Mouse (Mus musculus) midbrain, embryonic 15.5 days (tissue): ENCODE measurements around the gene Tango6. TPM values are rescaled to one million over a fixed set of nuclear protein-coding genes. Genes with fewer than 3 reads are reported as not detected.

Experiments
- ATAC-seq: fragments of 200-750 bp; cut with Nextera tagmentation; replicated peaks from 2 replicates; pipeline ENCODE4 v1.8.0; 2017; ENCODE audit warnings: moderate TSS enrichment
- H3K27ac ChIP-seq: fragments of 300-500 bp; sonication (generic); 2 replicates; pipeline ENCODE4 v1.5.1; 2015; ENCODE audit warnings: mild to moderate bottlenecking, inconsistent platforms
- H3K27me3 ChIP-seq: fragments of 300-500 bp; sonication (generic); replicated peaks from 2 replicates; pipeline ENCODE4 v1.6.1; 2015; ENCODE audit warnings: inconsistent platforms
- H3K36me3 ChIP-seq: fragments of 300-500 bp; sonication (generic); replicated peaks from 2 replicates; pipeline ENCODE4 v1.6.1; 2015; ENCODE audit warnings: inconsistent platforms
- H3K4me1 ChIP-seq: fragments of 300-500 bp; sonication (generic); 2 replicates; pipeline ENCODE4 v1.6.1; 2015; ENCODE audit warnings: inconsistent platforms
- H3K4me2 ChIP-seq: fragments of 300-500 bp; sonication (generic); 2 replicates; pipeline ENCODE4 v1.6.1; 2015; ENCODE audit warnings: inconsistent platforms, mild to moderate bottlenecking, moderate library complexity
- H3K4me3 ChIP-seq: fragments of 300-500 bp; sonication (generic); 2 replicates; pipeline ENCODE4 v1.5.1; 2015; ENCODE audit warnings: mild to moderate bottlenecking, inconsistent platforms
- H3K9ac ChIP-seq: fragments of 300-500 bp; sonication (generic); 2 replicates; pipeline ENCODE4 v1.6.1; 2015; ENCODE audit warnings: mild to moderate bottlenecking, inconsistent platforms
- H3K9me3 ChIP-seq: fragments of 300-500 bp; sonication (generic); 2 replicates; pipeline ENCODE4 v1.6.1; 2016; ENCODE audit warnings: inconsistent platforms
- WGBS: fragments of 180-500 bp; shearing (Covaris S2); methylation state at CpG from one replicate; pipeline ENCODE4 v1.1.7; 2015; ENCODE audit warnings: mixed read lengths; 5-methylcytosine and 5-hydroxymethylcytosine counted together
- polyA plus RNA-seq: library from polyadenylated mRNA; unstranded; fragments of >200 nt; fragmentation: Nextera tagmentation; extraction: Ambion mirVana; gene quantifications from 2 replicates; pipeline ENCODE4 v1.2.1, GENCODE M21; 2015

Gene Tango6
- polyA plus RNA-seq, 1 experiment from 2014 or later: 6.8 TPM

DNA sequence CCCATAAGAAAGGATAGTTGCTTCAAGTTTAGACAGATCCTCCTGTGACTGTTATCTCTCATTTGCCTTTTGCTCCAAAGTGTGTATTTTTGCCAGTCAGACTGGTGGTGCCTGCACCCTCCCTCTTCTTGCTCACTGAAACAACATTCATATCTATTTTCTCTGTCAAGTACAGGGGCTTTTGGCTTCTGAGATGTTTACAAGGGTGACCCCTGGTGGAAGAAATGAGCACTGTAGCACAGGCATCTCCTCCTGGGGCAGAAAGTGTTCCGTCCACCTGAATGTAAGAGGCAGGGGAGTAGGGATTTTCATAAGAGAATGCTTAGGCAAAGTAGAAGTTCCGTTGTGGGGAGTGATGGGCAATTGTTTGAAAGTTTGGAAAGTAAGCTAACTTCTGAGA, 35.5 kb upstream of the Tango6 start:
- Histone ChIP-seq H3K36me3 (no peaks in the 10 kb centered on the region), H3K9ac (no peak overlapping the region), H3K4me3 (no peak overlapping the region), H3K4me1 (no peaks in the 10 kb centered on the region), H3K27ac (no peak overlapping the region), H3K9me3 (no peaks in the 10 kb centered on the region), H3K27me3 (no peaks in the 10 kb centered on the region), H3K4me2 (no peak overlapping the region)
- ATAC-seq: no peak; the same call in 1 of the 2 replicates
- 28% methylated on average over 2 of the region's 2 CpGs for WGBS

DNA sequence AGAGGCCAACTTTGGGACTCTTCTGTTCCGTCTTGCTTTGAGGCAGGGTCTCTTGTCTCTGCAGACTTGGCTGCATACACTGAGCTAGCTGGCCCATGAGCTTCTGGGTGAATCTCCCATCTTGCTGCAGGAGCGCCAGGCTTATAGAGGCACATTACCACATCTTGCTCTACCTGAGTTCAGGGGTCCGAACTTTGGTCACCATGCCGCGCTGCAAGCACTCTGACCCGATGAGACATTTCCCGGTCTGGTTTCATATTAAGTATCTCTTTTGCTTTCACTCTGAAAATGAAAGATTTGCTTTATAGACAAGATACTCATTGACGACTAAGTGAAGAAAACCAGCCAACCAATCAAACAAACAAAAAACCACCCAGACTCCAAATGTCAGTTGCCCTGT, 34.4 kb upstream of the Tango6 start:
- H3K4me3 ChIP-seq: no peak overlapping the region
- no peaks in the 10 kb centered on the region for H3K4me1 ChIP-seq
- 97% methylated on average over 8 of the region's 8 CpGs for WGBS
- no peaks in the 10 kb centered on the region for H3K9me3 ChIP-seq
- no peak overlapping the region for H3K27ac ChIP-seq
- H3K9ac ChIP-seq: no peak overlapping the region
- no peaks in the 10 kb centered on the region for H3K36me3 ChIP-seq
- ATAC-seq: no peak
- H3K4me2 ChIP-seq: no peak overlapping the region
- no peaks in the 10 kb centered on the region for H3K27me3 ChIP-seq

DNA sequence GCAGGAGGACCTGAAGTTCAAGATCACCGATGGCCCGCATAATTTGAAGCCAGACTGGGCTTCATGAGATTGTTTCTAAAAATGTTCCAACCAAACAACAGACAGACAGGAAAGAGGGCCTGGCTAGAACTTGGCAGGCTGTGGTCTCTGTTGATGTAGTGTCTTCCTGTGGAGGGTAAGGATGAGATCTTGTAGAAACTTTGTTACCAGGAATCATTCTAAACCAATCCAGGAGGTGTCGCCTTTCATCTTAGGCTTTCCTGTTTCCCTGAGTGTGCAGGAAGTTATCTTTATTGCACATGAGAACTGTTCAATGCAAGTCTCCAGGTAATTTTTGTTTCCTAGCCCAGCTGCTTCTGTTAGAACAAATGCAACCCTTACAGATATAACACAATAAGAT, 30.9 kb upstream of the Tango6 start:
- no peaks in the 10 kb centered on the region for H3K9me3 ChIP-seq
- H3K4me3 ChIP-seq: no peak overlapping the region
- H3K27me3 ChIP-seq: no peaks in the 10 kb centered on the region
- H3K4me2 ChIP-seq: no peak overlapping the region
- no peaks in the 10 kb centered on the region for H3K36me3 ChIP-seq
- H3K9ac ChIP-seq: no peak overlapping the region
- 91% methylated on average over 3 of the region's 3 CpGs for WGBS
- H3K27ac ChIP-seq: no peak overlapping the region
- no peak for ATAC-seq
- H3K4me1 ChIP-seq: no peaks in the 10 kb centered on the region

DNA sequence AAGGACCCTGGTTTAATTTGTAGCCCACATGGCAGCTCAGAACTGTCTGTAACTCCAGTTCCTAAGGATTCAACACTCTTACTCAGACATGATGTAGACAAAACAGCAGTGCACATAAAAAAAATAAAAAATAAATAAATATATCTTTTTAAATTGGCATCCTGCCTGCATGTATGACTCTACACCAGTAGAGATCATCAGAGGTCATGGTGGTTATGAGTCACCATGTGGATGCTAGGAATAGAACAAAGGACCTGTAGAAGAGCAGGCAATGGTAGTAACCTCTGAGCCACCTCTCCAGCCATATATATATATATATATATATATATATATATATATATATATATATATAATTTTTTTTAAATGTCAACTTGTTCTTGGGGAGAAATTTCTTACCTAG, 26.8 kb upstream of the Tango6 start:
- H3K4me1 ChIP-seq: no peaks in the 10 kb centered on the region
- no peak overlapping the region for H3K4me3 ChIP-seq
- no peaks in the 10 kb centered on the region for H3K27me3 ChIP-seq
- H3K9ac ChIP-seq: no peak overlapping the region
- no peak overlapping the region for H3K27ac ChIP-seq
- no peak for ATAC-seq
- H3K9me3 ChIP-seq: no peaks in the 10 kb centered on the region
- H3K36me3 ChIP-seq: no peaks in the 10 kb centered on the region
- H3K4me2 ChIP-seq: no peak overlapping the region

DNA sequence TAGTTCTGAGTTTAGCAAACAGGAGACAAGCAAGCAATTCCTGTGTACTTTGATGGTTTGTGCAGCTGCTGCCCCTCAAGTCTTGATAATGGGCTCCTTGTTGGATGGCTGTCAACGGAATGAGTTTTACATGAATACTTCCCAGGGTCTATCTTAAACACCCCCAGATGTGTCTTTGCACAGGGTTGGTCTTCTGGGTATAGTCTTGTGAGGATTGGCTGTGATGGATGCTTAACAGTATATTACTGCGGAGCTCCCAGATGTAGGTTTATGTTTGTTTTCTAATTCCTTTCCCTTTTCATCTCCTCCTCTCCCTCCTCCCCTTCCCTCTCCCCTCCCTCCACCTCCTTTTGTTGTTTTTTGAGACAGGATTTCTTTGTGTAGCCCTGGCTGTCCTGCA, 10.1 kb upstream of the Tango6 start:
- Histone ChIP-seq H3K36me3 (no peaks in the 10 kb centered on the region), H3K27me3 (no peaks in the 10 kb centered on the region), H3K4me2 (no peak overlapping the region), H3K27ac (no peak overlapping the region), H3K9me3 (no peaks in the 10 kb centered on the region), H3K4me3 (no peak overlapping the region), H3K4me1 (no peaks in the 10 kb centered on the region), H3K9ac (no peak overlapping the region)
- WGBS: 65% methylated on average over 2 of the region's 2 CpGs
- ATAC-seq: no peak

DNA sequence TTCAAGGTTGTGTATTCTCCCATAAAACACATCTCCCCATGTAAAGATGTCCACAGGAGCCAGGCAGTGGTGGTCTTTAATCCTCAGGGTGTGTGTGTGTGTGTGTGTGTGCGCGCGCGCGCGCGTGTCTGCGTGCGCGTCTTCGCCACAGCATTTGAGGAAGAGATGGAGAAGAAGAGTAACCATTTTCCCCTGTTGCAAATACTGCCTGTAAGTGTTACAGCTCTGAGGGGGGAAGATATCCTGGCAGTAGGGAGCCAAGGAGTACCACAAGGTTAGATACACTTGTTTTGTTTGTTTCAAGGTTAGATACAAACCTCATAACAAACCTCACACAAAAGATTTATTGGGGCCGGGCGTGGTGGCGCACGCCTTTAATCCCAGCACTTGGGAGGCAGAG, 8.6 kb upstream of the Tango6 start:
- no peak overlapping the region for H3K4me3 ChIP-seq
- no peaks in the 10 kb centered on the region for H3K4me1 ChIP-seq
- no peaks in the 10 kb centered on the region for H3K36me3 ChIP-seq

DNA sequence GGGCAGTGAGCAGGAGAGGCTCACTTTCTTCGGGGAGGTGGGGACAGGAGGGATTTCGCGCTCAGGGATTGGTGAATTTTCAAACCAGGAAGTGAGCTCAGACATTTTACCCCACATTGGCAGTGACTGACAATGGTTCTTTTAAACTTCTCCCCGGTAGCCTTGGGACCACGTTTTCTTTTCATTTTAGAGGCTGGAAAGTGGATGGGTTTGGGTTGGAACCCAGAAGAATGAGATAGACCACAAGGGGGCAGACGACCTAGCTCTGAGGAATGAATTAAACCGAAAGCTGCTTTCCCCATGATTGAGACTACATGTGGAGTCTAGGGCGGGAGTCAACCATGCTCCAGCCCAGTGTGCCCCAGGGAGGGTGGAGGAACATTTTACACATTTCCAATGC, 8.0 kb upstream of the Tango6 start:
- Histone ChIP-seq H3K9ac (no peak overlapping the region), H3K9me3 (no peaks in the 10 kb centered on the region), H3K4me2 (no peak overlapping the region), H3K27me3 (no peaks in the 10 kb centered on the region), H3K4me3 (no peak overlapping the region), H3K27ac (no peak overlapping the region), H3K36me3 (no peaks in the 10 kb centered on the region), H3K4me1 (no peaks in the 10 kb centered on the region)
- no peak for ATAC-seq
- 77% methylated on average over 8 of the region's 8 CpGs for WGBS

More for the DNA sequence above, 8.6 kb upstream of the Tango6 start:
- Histone ChIP-seq H3K27ac (no peak overlapping the region), H3K4me2 (no peak overlapping the region), H3K27me3 (no peaks in the 10 kb centered on the region), H3K9ac (no peak overlapping the region), H3K9me3 (no peaks in the 10 kb centered on the region)
- WGBS: 98% methylated on average over 15 of the region's 15 CpGs
- ATAC-seq: no peak

DNA sequence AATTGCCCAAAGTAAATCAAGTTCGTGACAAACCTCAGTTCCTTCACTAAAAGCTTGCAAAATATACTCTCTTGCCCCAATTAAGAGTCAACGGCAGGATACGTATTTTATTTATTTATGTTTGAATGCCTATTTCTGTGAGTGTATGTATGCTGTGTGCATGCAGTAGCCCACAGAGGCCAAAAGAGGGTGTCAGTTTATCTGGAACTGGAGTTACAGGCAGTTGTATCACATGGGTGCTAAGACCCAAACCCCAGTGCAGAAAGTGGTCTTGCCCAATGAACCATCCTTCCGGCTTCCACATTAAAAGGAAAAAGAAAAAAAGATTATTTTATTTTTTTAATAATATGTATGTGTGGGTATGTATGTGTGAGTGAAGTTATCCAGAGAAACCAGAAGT, 1.5 kb downstream of the Tango6 start:
- no peak overlapping the region for H3K9ac ChIP-seq
- 93% methylated on average over 4 of the region's 4 CpGs for WGBS
- no peaks in the 10 kb centered on the region for H3K4me1 ChIP-seq
- H3K36me3 ChIP-seq: no peaks in the 10 kb centered on the region
- ATAC-seq: no peak
- no peak overlapping the region for H3K27ac ChIP-seq
- no peaks in the 10 kb centered on the region for H3K27me3 ChIP-seq
- H3K4me2 ChIP-seq: no peak overlapping the region
- no peak overlapping the region for H3K4me3 ChIP-seq
- no peaks in the 10 kb centered on the region for H3K9me3 ChIP-seq

DNA sequence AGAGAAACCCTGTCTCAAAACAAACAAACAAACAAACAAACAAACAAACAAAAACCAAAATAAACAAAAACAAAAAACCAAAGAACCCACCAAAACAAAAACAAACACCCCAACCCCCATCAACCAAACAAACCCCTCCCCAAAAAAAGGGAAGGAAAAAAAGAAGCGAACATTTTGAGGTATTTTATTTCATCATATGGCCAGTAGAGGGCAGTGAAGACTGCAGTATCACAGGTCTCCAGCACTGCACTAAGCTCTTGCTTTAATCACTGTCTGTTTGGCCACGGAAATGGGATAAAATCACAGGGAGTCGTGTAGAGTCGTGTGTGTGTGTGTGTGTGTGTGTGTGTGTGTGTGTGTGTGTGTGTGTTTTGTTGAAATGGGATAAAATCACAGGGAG, 4.6 kb downstream of the Tango6 start:
- Histone ChIP-seq H3K4me3 (no peak overlapping the region), H3K4me1 (no peaks in the 10 kb centered on the region), H3K9me3 (no peaks in the 10 kb centered on the region), H3K36me3 (no peaks in the 10 kb centered on the region), H3K27ac (no peak overlapping the region), H3K4me2 (no peak overlapping the region), H3K9ac (no peak overlapping the region), H3K27me3 (no peaks in the 10 kb centered on the region)
- no peak for ATAC-seq
- 2% methylated on average over 4 of the region's 4 CpGs for WGBS

DNA sequence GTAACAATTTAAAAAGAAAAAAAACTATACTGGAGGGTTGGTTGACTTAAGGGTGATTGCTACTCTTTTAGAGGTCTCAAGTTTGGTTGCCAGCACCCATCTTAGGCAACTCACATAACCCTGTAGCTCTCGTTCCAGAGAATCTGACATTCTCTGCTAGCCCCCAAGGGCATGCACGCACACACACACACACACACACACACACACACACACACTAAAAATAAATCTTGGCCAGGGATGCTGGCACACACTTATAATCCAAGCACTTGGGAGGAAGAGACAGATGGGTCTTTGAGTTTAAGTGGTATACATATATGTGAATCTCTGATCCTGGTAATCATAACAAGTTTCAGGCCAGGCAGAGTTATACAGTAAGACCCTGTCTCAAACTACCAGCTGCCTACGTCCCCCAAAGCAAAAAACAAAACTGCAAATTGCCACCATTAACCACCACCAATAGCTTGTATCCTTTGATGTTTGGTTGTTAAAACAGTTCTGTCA, 14.9 kb downstream of the Tango6 start:
- 81% methylated on average over 3 of the region's 3 CpGs for WGBS
- Histone ChIP-seq H3K9me3 (no peaks in the 10 kb centered on the region), H3K4me3 (no peak overlapping the region), H3K36me3 (peaks cover 15% of the 10 kb centered on the region; the same call in 1 of the 2 replicates), H3K4me2 (no peak overlapping the region), H3K27me3 (no peaks in the 10 kb centered on the region), H3K27ac (no peak overlapping the region), H3K9ac (no peak overlapping the region), H3K4me1 (no peaks in the 10 kb centered on the region)
- ATAC-seq: no peak

DNA sequence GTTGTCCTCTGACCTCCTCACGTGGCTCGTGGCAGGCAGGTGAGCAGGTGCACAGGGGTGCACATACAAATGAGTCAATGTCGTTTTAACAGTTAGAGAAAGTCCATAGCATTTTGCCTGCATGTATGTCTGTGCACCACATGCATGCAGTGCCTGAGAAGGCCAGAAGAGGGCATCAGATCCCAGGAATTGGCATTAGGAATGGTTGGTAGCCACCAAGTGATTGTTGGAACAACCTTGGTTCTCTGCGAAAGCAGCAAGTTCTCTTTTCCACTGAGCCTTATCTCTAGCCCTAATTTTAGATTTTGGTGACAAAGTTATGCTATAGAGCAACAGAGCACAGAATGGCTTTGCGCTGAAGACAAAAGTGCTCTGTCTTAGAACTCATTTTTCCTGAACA, 16.7 kb downstream of the Tango6 start:
- Histone ChIP-seq H3K36me3 (peaks cover 15% of the 10 kb centered on the region; the same call in 1 of the 2 replicates), H3K4me1 (no peaks in the 10 kb centered on the region)

DNA sequence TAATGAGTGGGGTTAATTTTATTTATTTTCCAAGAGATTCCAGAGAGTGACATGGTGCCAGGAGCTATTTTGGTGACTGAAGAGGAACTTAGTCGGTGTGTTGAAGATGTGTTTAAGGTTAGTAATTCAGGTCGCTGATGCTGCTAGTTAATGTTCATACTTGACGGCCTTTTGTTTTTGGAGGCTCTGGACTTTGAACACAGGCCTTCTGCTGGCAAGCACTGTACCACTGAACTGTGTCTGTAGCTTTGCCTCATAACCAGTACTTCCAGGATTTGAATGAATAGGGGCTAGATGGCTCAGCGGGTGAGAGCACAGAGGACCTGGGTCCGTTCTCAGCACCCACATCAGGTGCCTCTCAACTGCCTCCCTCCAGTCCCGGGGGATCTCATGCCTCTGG, 17.3 kb downstream of the Tango6 start:
- Histone ChIP-seq H3K4me1 (no peaks in the 10 kb centered on the region), H3K27me3 (no peaks in the 10 kb centered on the region), H3K9ac (no peak overlapping the region), H3K4me2 (no peak overlapping the region), H3K9me3 (no peaks in the 10 kb centered on the region), H3K4me3 (no peak overlapping the region), H3K27ac (no peak overlapping the region), H3K36me3 (peaks cover 15% of the 10 kb centered on the region; the same call in 1 of the 2 replicates)
- WGBS: 96% methylated on average over 6 of the region's 6 CpGs
- ATAC-seq: no peak

More for the DNA sequence above, 16.7 kb downstream of the Tango6 start:
- ATAC-seq: no peak
- no peak overlapping the region for H3K9ac ChIP-seq
- H3K27me3 ChIP-seq: no peaks in the 10 kb centered on the region
- no peak overlapping the region for H3K4me3 ChIP-seq
- 73% methylated on average over 5 of the region's 5 CpGs for WGBS
- H3K4me2 ChIP-seq: no peak overlapping the region
- no peak overlapping the region for H3K27ac ChIP-seq
- H3K9me3 ChIP-seq: no peaks in the 10 kb centered on the region

DNA sequence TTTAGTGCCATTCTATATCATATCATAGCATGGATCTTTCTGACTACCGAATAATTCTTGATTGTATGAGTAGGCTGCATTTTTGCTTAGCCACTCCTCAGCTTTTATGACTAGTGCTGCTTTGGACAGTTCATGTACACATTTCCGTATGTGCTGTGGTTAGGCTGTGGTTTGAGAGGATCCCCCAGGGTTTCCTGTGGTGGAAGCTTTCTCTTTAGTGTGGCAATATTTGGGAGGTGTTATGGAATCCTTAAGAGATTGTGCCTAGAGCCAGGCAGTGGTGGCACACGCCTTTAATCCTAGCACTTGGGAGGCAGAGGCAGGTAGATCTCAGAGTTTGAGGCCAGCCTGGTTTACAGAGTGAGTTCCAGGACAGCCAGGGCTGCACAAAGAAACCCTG, 18.5 kb downstream of the Tango6 start:
- Histone ChIP-seq H3K9ac (no peak overlapping the region), H3K4me1 (no peaks in the 10 kb centered on the region), H3K4me3 (no peak overlapping the region), H3K36me3 (peaks cover 15% of the 10 kb centered on the region; the same call in 1 of the 2 replicates), H3K4me2 (no peak overlapping the region), H3K9me3 (no peaks in the 10 kb centered on the region), H3K27ac (no peak overlapping the region), H3K27me3 (no peaks in the 10 kb centered on the region)
- WGBS: 95% methylated on average over 3 of the region's 3 CpGs
- ATAC-seq: no peak
